Mouse (Mus musculus) embryonic facial prominence, embryonic 14.5 days (tissue): ENCODE data around the gene Tbk1. TPM values are rescaled to one million over a fixed set of nuclear protein-coding genes. Genes with fewer than 3 reads are reported as not detected.

Experiments used
- ATAC-seq: fragments of 200-750 bp; cut with Nextera tagmentation; 2 replicates; pipeline ENCODE4 v1.8.0; 2017; ENCODE audit warnings: low read depth, moderate number of reproducible peaks, moderate TSS enrichment
- DNase-seq: peaks from one replicate; pipeline ENCODE4 v3.0.0-alpha.2; 2015; ENCODE audit warnings: low spot score
- H3K27ac ChIP-seq: fragments of 300-500 bp; sonication (generic); replicated peaks from 2 replicates; pipeline ENCODE4 v1.5.1; 2014; ENCODE audit warnings: low read depth, mild to moderate bottlenecking, low read length, moderate library complexity
- H3K27me3 ChIP-seq: fragments of 300-500 bp; sonication (generic); replicated peaks from 2 replicates; pipeline ENCODE4 v1.6.1; 2014; ENCODE audit warnings: low read length; ENCODE audit not compliant: control insufficient read depth, insufficient read depth
- H3K36me3 ChIP-seq: fragments of 300-500 bp; sonication (generic); 2 replicates; pipeline ENCODE4 v1.6.1; 2014; ENCODE audit warnings: low read length, mixed read lengths; ENCODE audit not compliant: control insufficient read depth, insufficient read depth
- H3K4me1 ChIP-seq: fragments of 300-500 bp; sonication (generic); 2 replicates; pipeline ENCODE4 v1.6.1; 2014; ENCODE audit warnings: antibody characterized with exemption, low read length; ENCODE audit not compliant: control insufficient read depth, insufficient read depth
- H3K4me2 ChIP-seq: fragments of 300-500 bp; sonication (generic); 2 replicates; pipeline ENCODE4 v1.6.1; 2014; ENCODE audit warnings: low read depth, mild to moderate bottlenecking, low read length, moderate library complexity, mixed read lengths
- H3K4me3 ChIP-seq: fragments of 300-500 bp; sonication (generic); 2 replicates; pipeline ENCODE4 v1.5.1; 2014; ENCODE audit warnings: low read depth, mild to moderate bottlenecking, low read length
- H3K9ac ChIP-seq: fragments of 300-500 bp; sonication (generic); 2 replicates; pipeline ENCODE4 v1.6.1; 2014; ENCODE audit warnings: low read depth, mild to moderate bottlenecking, low read length, moderate library complexity, mixed read lengths
- H3K9me3 ChIP-seq: fragments of 300-500 bp; sonication (generic); 2 replicates; pipeline ENCODE4 v1.6.1; 2016; ENCODE audit warnings: low read length; ENCODE audit not compliant: control insufficient read depth
- WGBS: fragments of 180-500 bp; shearing (Covaris S2); extraction: QIAGEN DNeasy Blood & Tissue Kit; methylation state at CpG from one replicate; pipeline ENCODE4 v1.1.7; 2014; 5-methylcytosine and 5-hydroxymethylcytosine counted together
- polyA plus RNA-seq: library from polyadenylated mRNA; unstranded; fragments of >200 nt; fragmentation: Nextera tagmentation; extraction: Ambion mirVana; gene quantifications from 2 replicates; pipeline ENCODE4 v1.2.1, GENCODE M21; 2014

Tbk1 gene
- polyA plus RNA-seq, 1 experiment from 2014 or later, result 28.6 TPM

- H3K9ac ChIP-seq, result no peak overlapping the region
- no peak overlapping the region for H3K4me2 ChIP-seq
- H3K4me3 ChIP-seq, result no peak overlapping the region
- 96% methylated on average over 10 of the region's 10 CpGs for WGBS
- ATAC-seq (no peak), DNase-seq (no peak)
- H3K36me3 ChIP-seq, result peaks cover 36% of the 10 kb centered on the region
- peaks cover 8% of the 10 kb centered on the region for H3K4me1 ChIP-seq
- no peak overlapping the region for H3K27ac ChIP-seq
- no peaks in the 10 kb centered on the region for H3K27me3 ChIP-seq
- H3K9me3 ChIP-seq, result no peaks in the 10 kb centered on the region
Measured at GRCm38 (mm10) chr10:121584033-121584432, 2.6 kb downstream of the Tbk1 start.

- H3K4me3 ChIP-seq, result no peak overlapping the region
- no peak overlapping the region for H3K27ac ChIP-seq
- no peak overlapping the region for H3K9ac ChIP-seq
- peaks cover 41% of the 10 kb centered on the region for H3K36me3 ChIP-seq
- ATAC-seq, result no peak
- peaks cover 8% of the 10 kb centered on the region for H3K4me1 ChIP-seq
- no peak overlapping the region for H3K4me2 ChIP-seq
- no peaks in the 10 kb centered on the region for H3K27me3 ChIP-seq
- no peak for DNase-seq
- WGBS, result 93% methylated on average over 12 of the region's 12 CpGs
- no peaks in the 10 kb centered on the region for H3K9me3 ChIP-seq
Measured at GRCm38 (mm10) chr10:121583016-121583415, 3.6 kb downstream of the Tbk1 start.

GRCm38 (mm10) chr10:121582287-121582686, 4.3 kb downstream of the Tbk1 start:
- H3K36me3 ChIP-seq, result peaks cover 44% of the 10 kb centered on the region
- 97% methylated on average over 8 of the region's 8 CpGs for WGBS
- DNase-seq, result no peak
- no peaks in the 10 kb centered on the region for H3K27me3 ChIP-seq
- no peak overlapping the region for H3K27ac ChIP-seq
- no peak overlapping the region for H3K9ac ChIP-seq
- no peak overlapping the region for H3K4me2 ChIP-seq
- H3K4me1 ChIP-seq, result peaks cover 8% of the 10 kb centered on the region
- no peak for ATAC-seq
- H3K4me3 ChIP-seq, result no peak overlapping the region
- no peaks in the 10 kb centered on the region for H3K9me3 ChIP-seq

DNA sequence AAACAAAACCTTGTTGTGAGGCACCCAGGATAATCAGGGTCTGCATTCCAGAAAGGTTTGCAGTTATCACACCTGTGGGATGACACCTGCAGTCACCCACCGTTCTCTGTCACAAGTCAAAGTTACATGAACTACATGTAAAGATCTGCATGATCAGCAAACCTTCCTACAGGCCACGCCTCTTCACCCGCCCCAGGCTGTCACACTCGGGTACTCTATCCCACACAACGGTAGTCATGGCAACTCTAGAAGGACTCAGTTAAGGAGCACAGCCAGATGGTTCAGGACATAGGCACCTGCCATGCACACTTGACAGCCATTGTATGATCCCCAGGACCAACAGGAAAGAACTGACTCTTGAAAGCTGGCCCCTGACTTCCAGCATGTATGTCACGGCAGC, 5.2 kb downstream of the Tbk1 start:
- Histone ChIP-seq H3K36me3 (peaks cover 44% of the 10 kb centered on the region), H3K27me3 (no peaks in the 10 kb centered on the region), H3K4me1 (peaks cover 8% of the 10 kb centered on the region), H3K9me3 (no peaks in the 10 kb centered on the region), H3K4me2 (no peak overlapping the region), H3K4me3 (no peak overlapping the region), H3K27ac (no peak overlapping the region), H3K9ac (no peak overlapping the region)
- ATAC-seq (no peak; the same call in 1 of the 2 replicates), DNase-seq (no peak)
- 78% methylated on average over 6 of the region's 6 CpGs for WGBS

DNA sequence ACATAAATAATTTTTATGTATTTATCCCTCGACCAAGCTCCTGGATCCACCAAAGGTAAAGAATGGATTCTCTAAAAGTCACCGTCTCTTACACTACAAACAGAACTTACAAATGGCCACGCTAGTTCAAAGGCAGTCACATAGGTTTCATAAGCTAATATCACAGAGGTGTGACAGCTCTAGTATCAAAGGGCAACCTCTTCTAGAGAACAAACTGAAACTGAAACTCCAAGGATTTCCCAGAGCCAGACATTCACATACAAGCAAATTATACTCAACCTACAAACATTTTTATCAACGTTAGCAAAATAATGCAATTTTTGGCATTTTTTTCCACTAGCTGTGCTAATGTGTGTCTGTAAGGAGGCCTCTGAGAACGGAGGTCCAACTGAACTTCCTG, 6.2 kb downstream of the Tbk1 start:
- Histone ChIP-seq H3K4me1 (peaks cover 5% of the 10 kb centered on the region), H3K4me3 (no peak overlapping the region), H3K27me3 (no peaks in the 10 kb centered on the region), H3K9ac (no peak overlapping the region), H3K36me3 (peaks cover 50% of the 10 kb centered on the region), H3K4me2 (no peak overlapping the region), H3K9me3 (no peaks in the 10 kb centered on the region), H3K27ac (no peak overlapping the region)
- no peak for ATAC-seq
- WGBS, result 98% methylated on average over 5 of the region's 5 CpGs
- DNase-seq, result no peak

DNA sequence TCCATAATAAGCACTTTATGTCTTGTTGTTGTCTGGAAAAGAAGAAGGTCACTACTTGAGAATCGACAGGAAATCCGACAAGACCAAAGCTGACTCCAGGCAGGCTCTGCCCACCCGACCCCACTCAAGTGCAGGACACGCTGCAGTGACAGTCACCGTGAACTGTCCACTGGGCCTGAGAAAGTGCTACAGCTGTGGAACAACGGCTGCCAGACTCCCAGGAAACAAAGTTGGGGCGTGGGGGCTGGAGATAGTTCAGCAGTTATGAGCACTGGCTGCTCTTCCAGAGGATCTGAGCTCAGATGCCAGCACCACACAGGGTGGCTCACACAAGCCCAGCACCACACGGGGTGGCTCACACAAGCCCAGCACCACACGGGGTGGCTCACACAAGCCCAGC, 10.2 kb downstream of the Tbk1 start:
- no peaks in the 10 kb centered on the region for H3K4me1 ChIP-seq
- 84% methylated on average over 8 of the region's 9 CpGs for WGBS
- H3K36me3 ChIP-seq, result peaks cover 48% of the 10 kb centered on the region
- H3K9me3 ChIP-seq, result no peaks in the 10 kb centered on the region
- DNase-seq (no peak), ATAC-seq (no peak)
- no peak overlapping the region for H3K4me3 ChIP-seq
- no peak overlapping the region for H3K4me2 ChIP-seq
- no peak overlapping the region for H3K27ac ChIP-seq
- H3K27me3 ChIP-seq, result no peaks in the 10 kb centered on the region
- no peak overlapping the region for H3K9ac ChIP-seq

- Histone ChIP-seq H3K4me1 (no peaks in the 10 kb centered on the region), H3K4me3 (no peak overlapping the region), H3K9me3 (no peaks in the 10 kb centered on the region), H3K27ac (no peak overlapping the region), H3K4me2 (no peak overlapping the region), H3K9ac (no peak overlapping the region), H3K27me3 (no peaks in the 10 kb centered on the region), H3K36me3 (peaks cover 54% of the 10 kb centered on the region)
- no peak for DNase-seq
- ATAC-seq, result no peak
- WGBS, result 96% methylated on average over 22 of the region's 22 CpGs
Measured at GRCm38 (mm10) chr10:121571511-121572147, 15.0 kb downstream of the Tbk1 start.

DNA sequence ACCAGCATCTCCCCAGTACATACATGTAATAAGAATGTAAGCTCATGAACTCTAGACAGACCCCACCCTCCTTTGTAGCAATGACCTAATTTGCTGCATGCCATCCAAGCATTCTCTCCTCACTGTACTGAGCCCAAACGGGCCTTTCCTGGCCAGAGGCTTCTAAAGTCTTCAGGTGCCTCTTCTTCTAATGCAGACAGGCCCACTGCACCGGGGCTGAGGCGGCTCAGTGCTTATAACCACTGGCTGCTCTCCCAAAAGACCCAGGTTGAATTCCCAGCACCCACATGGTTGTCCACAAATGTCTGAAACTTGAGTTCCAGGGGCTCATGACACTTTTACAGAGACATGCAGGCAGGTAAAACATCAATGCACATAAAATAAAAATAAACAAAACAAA, 15.6 kb downstream of the Tbk1 start:
- Histone ChIP-seq H3K4me2 (no peak overlapping the region), H3K27ac (no peak overlapping the region), H3K36me3 (peaks cover 54% of the 10 kb centered on the region), H3K4me3 (no peak overlapping the region), H3K27me3 (no peaks in the 10 kb centered on the region), H3K9me3 (no peaks in the 10 kb centered on the region), H3K4me1 (no peaks in the 10 kb centered on the region), H3K9ac (no peak overlapping the region)
- ATAC-seq, result no peak
- 91% methylated on average over 3 of the region's 3 CpGs for WGBS
- DNase-seq, result no peak

- no peak overlapping the region for H3K4me2 ChIP-seq
- H3K9me3 ChIP-seq, result no peaks in the 10 kb centered on the region
- no peak overlapping the region for H3K9ac ChIP-seq
- no peaks in the 10 kb centered on the region for H3K27me3 ChIP-seq
- H3K4me1 ChIP-seq, result no peaks in the 10 kb centered on the region
- H3K4me3 ChIP-seq, result no peak overlapping the region
- H3K36me3 ChIP-seq, result peaks cover 53% of the 10 kb centered on the region
- no peak for DNase-seq
- no peak overlapping the region for H3K27ac ChIP-seq
- ATAC-seq, result no peak
- 77% methylated on average over 6 of the region's 6 CpGs for WGBS
Measured at GRCm38 (mm10) chr10:121569796-121570195, 16.8 kb downstream of the Tbk1 start.
